Mouse (Mus musculus) embryo, embryonic 11 days (tissue): ENCODE measurements around the gene Cttn.

Experiments used
- DNase-seq: peaks from one replicate; pipeline ENCODE4 v3.0.0-alpha.2; 2015

Cttn gene

GRCm38 (mm10) chr7:144387537-144387936 lies 83.3 kb downstream of the Cttn start:
- no peak for DNase-seq
